Mouse (Mus musculus) embryonic facial prominence, embryonic 15.5 days (tissue): ENCODE data around the gene Bcas3. TPM values are rescaled to one million over a fixed set of nuclear protein-coding genes. Genes with fewer than 3 reads are reported as not detected.
A peak's percentile ranks its signal among the peaks of the same experiment; 100 is the strongest.
"Not testable (repeated sequence)": the region's sequence is repeated elsewhere in the genome, so short reads cannot be mapped to it uniquely, and the experiment has no call there.

Experiments used
- ATAC-seq: fragments of 200-750 bp; cut with Nextera tagmentation; 2 replicates; pipeline ENCODE4 v1.8.0; 2017; ENCODE audit warnings: low read depth, moderate TSS enrichment; ENCODE audit not compliant: insufficient number of reproducible peaks, low FRiP score, low TSS enrichment
- H3K27ac ChIP-seq: fragments of 300-500 bp; sonication (generic); replicated peaks from 2 replicates; pipeline ENCODE4 v1.5.1; 2015; ENCODE audit warnings: mild to moderate bottlenecking, inconsistent platforms
- H3K27me3 ChIP-seq: fragments of 300-500 bp; sonication (generic); 2 replicates; pipeline ENCODE4 v1.6.1; 2015; ENCODE audit warnings: inconsistent platforms
- H3K36me3 ChIP-seq: fragments of 300-500 bp; sonication (generic); 2 replicates; pipeline ENCODE4 v1.6.1; 2015; ENCODE audit warnings: mild to moderate bottlenecking, inconsistent platforms
- H3K4me1 ChIP-seq: fragments of 300-500 bp; sonication (generic); 2 replicates; pipeline ENCODE4 v1.6.1; 2015; ENCODE audit warnings: inconsistent platforms
- H3K4me2 ChIP-seq: fragments of 300-500 bp; sonication (generic); replicated peaks from 2 replicates; pipeline ENCODE4 v1.6.1; 2015; ENCODE audit warnings: mild to moderate bottlenecking, inconsistent platforms
- H3K4me3 ChIP-seq: fragments of 300-500 bp; sonication (generic); replicated peaks from 2 replicates; pipeline ENCODE4 v1.5.1; 2015; ENCODE audit warnings: mild to moderate bottlenecking, inconsistent platforms
- H3K9ac ChIP-seq: fragments of 300-500 bp; sonication (generic); 2 replicates; pipeline ENCODE4 v1.6.1; 2015; ENCODE audit warnings: inconsistent platforms
- H3K9me3 ChIP-seq: fragments of 300-500 bp; sonication (generic); replicated peaks from 2 replicates; pipeline ENCODE4 v1.6.1; 2016; ENCODE audit warnings: inconsistent platforms
- WGBS: fragments of 180-500 bp; shearing (Covaris S2); methylation state at CpG from one replicate; pipeline ENCODE4 v1.1.7; 2015; 5-methylcytosine and 5-hydroxymethylcytosine counted together
- polyA plus RNA-seq: library from polyadenylated mRNA; unstranded; fragments of >200 nt; fragmentation: Nextera tagmentation; extraction: Ambion mirVana; gene quantifications from 2 replicates; pipeline ENCODE4 v1.2.1, GENCODE M21; 2015

Bcas3 gene
- polyA plus RNA-seq, 1 experiment from 2014 or later: 32.7 TPM

DNA sequence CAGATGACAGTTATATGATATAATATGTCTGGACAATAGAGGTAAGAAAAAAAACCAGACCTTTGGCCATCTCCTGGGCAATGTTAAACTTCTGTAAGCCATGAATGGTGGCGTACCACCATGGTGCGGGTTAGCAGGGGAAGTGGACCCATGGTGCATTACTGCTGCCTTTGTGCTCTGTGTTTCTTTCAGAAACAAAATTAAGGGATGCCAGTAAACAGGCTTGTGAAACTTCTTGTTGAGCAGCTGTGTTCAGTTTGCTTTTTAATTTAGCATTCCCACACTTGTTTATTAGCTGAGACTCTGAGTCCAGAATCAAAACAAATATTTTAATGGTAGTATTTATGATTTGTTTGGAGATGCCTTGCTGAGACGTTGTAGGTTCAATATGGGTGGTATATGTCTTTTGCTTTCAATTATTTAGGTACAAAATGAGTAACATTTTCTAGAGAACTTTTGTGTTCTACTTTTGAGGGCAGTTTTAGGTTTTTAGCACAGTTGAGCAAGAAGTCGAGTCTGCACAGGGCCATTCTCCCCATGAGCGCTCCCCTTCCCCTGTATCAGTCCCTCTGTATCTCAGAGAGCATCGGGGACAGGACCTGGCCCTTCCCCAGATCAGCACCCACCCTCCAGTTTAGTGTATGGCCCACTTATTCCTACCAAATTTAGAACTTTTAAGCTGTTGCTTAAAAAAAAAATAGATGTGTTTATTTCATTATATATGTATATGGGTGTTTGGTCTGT is 132.4 kb downstream of the Bcas3 start:
- Histone ChIP-seq H3K9ac (no peak overlapping the region), H3K36me3 (no peaks in the 10 kb centered on the region), H3K27ac (no peak overlapping the region), H3K4me2 (no peak overlapping the region), H3K9me3 (no peaks in the 10 kb centered on the region), H3K4me1 (no peaks in the 10 kb centered on the region), H3K4me3 (no peak overlapping the region), H3K27me3 (no peaks in the 10 kb centered on the region)
- 77% methylated on average over 6 of the region's 6 CpGs for WGBS
- ATAC-seq: no peak

DNA sequence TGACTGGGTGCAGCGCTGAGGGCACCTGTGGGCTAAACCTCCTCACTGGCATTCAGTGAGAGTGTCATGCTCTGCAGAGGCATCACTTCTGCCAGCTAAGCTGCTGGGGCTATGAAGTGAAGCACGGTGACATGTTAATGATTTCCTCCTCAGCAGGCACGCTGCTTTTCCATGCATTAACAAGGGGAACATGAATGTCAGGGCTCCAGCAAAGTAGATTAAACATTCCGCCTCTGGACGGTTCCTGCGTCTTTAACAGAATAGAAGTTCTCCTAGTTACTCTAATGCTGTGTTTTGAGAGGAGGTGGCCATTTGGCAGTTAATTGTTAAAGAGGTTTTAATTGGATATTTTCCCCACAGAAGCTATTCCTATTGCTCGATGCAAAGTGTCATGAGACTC is 134.5 kb downstream of the Bcas3 start:
- 54% methylated on average over 7 of the region's 7 CpGs for WGBS
- H3K4me1 ChIP-seq: peaks cover 6% of the 10 kb centered on the region
- no peak for ATAC-seq
- no peak overlapping the region for H3K9ac ChIP-seq
- no peaks in the 10 kb centered on the region for H3K36me3 ChIP-seq
- no peak overlapping the region for H3K4me2 ChIP-seq
- H3K27ac ChIP-seq: no peak overlapping the region
- no peaks in the 10 kb centered on the region for H3K9me3 ChIP-seq
- no peaks in the 10 kb centered on the region for H3K27me3 ChIP-seq
- H3K4me3 ChIP-seq: no peak overlapping the region

DNA sequence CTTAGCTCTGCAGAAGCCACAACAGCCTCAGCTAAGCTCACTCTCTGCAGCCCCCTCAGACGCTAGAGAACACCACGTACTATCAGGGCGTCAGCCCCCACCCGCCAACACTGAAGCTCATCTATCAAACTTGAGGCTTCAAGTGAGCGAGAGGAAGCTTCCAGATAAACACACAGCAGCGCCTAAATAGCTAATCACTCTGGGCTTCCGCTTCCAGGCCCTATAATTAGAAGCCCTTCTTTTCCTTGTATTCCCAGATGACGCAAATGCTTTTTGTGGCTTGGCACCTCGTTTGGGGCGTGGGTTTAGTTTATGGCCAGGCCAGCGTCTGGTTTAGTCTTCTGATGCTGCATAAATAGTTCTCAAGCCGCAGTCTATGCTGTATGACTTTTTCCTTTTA is 139.3 kb downstream of the Bcas3 start:
- no peak overlapping the region for H3K9ac ChIP-seq
- no peaks in the 10 kb centered on the region for H3K27me3 ChIP-seq
- H3K36me3 ChIP-seq: no peaks in the 10 kb centered on the region
- WGBS: 21% methylated on average over 12 of the region's 12 CpGs
- no peak overlapping the region for H3K4me3 ChIP-seq
- H3K9me3 ChIP-seq: no peaks in the 10 kb centered on the region
- H3K27ac ChIP-seq: peak overlapping the region; percentile 39; the same call in 1 of the 2 replicates
- H3K4me2 ChIP-seq: peak overlapping the region; percentile 17; the same call in 1 of the 2 replicates
- peak; percentile 77 for ATAC-seq
- H3K4me1 ChIP-seq: peaks cover 9% of the 10 kb centered on the region

DNA sequence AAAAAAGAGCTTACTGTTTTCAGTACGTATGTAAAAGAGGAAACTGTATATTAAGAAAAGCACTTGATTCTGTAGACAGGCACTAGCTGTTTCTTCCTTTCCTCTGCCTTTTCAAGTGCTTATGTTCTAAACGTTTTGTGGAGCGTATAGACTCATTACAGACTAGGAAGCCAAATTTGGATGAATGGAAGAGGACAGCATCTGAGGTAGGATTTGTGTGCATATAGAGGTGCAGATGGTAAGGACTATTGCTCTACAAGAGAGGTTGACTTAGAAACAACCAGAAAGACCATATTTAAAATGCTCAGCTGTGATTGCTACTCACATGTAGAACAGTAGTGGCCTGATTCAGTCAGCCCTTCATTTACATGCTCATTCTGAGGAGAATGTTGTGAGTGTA is 139.7 kb downstream of the Bcas3 start:
- H3K27me3 ChIP-seq: no peaks in the 10 kb centered on the region
- H3K9me3 ChIP-seq: no peaks in the 10 kb centered on the region
- H3K36me3 ChIP-seq: no peaks in the 10 kb centered on the region
- peaks cover 9% of the 10 kb centered on the region for H3K4me1 ChIP-seq
- peak overlapping the region; percentile 63; the same call in 1 of the 2 replicates for H3K27ac ChIP-seq
- WGBS: 42% methylated on average over 3 of the region's 3 CpGs
- H3K4me3 ChIP-seq: no peak overlapping the region
- ATAC-seq: no peak
- H3K9ac ChIP-seq: no peak overlapping the region
- 0 out of 2 replicates have a peak overlapping the region, but pooled peaks have one; percentile 17 for H3K4me2 ChIP-seq

DNA sequence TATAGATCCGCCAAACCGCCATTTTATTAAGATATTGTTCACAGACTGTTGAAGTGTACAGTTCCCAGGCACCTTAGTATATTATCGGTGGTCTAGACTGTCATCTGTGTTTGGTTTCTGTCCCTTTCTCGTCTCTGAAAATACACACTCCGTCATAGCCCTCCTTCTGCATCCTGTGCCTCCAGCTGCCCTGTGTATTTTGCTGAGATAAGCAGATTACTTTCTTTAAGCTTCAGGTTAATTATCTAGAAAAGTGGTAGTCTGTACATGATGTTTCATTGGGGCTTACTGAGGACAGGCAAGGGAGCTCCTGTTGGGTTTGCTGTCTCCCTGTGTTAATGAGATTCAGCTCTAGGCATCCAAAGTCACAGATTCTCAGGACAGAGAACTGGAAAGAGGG is 146.6 kb downstream of the Bcas3 start:
- H3K4me2 ChIP-seq: no peak overlapping the region
- H3K9ac ChIP-seq: no peak overlapping the region
- no peaks in the 10 kb centered on the region for H3K36me3 ChIP-seq
- H3K4me1 ChIP-seq: 0 out of 2 replicates have a peak, but pooled peaks cover 2% of the 10 kb centered on the region
- 56% methylated on average over 5 of the region's 5 CpGs for WGBS
- H3K4me3 ChIP-seq: no peak overlapping the region
- no peak for ATAC-seq
- no peak overlapping the region for H3K27ac ChIP-seq
- no peaks in the 10 kb centered on the region for H3K27me3 ChIP-seq
- H3K9me3 ChIP-seq: no peaks in the 10 kb centered on the region

DNA sequence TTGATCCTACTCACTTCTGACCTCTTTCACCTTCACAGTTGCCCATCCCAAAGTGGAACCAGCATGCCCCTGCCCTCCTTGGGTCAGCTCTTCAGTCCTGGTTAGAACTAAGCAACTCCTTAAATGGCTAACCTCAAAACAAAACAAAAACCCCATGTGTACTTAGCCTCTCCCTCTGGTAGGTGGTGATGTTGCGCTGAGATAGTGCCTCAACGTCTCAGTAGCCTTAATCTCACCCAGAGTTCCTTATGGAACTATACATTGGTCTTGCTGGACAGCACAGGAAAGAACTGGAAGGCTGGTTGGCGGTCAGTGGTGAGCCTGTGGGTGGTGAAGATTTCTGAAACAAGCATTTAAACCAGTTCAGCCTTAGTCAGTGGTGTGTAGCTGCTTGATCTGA is 149.1 kb downstream of the Bcas3 start:
- Histone ChIP-seq H3K27ac (no peak overlapping the region), H3K27me3 (no peaks in the 10 kb centered on the region), H3K4me1 (0 out of 2 replicates have a peak, but pooled peaks cover 2% of the 10 kb centered on the region), H3K4me3 (no peak overlapping the region), H3K9me3 (no peaks in the 10 kb centered on the region), H3K36me3 (no peaks in the 10 kb centered on the region), H3K9ac (no peak overlapping the region), H3K4me2 (no peak overlapping the region)
- 70% methylated on average over 3 of the region's 3 CpGs for WGBS
- no peak for ATAC-seq

DNA sequence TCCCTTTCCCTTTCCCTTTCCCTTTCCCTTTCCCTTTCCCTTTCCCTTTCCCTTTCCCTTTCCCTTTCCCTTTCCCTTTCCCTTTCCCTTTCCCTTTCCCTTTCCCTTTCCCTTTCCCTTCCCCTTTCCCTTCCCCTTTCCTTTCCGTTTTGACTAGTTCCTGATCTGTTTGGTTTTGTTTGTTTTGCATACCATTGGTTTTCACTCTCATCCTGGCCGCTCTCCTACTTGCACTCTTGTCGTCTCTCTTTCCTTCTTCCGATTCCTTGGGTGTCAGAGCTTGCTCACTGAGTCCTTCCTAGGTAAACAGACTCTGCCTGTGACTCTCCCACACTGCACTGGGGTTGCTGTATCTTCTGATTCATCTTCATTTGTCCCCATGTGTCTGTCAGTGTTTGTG is 151.8 kb downstream of the Bcas3 start:
- H3K9me3 ChIP-seq, H3K36me3 ChIP-seq, H3K27me3 ChIP-seq, H3K4me1 ChIP-seq, ATAC-seq, H3K4me2 ChIP-seq, H3K9ac ChIP-seq, H3K4me3 ChIP-seq, H3K27ac ChIP-seq: not testable (repeated sequence)
- WGBS: 50% methylated on average over 4 of the region's 4 CpGs

DNA sequence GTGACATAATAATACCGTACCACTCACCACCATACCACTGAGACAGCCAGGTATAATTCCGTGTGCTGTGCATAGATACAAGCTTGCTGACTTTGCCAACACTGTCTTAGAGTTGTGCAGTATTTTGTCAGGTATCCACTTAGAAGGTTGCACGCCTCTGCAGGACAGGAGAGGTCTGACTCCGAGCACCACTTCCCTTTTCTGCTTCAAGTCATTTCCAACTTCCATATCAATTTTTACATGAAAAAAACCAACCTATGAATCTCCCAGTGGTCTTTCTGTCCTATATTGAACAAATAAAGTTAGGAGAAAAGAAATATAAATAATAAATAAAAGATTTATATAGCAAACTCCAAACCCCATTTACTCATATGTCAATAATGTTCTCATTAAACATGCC is 152.8 kb downstream of the Bcas3 start:
- no peaks in the 10 kb centered on the region for H3K9me3 ChIP-seq
- H3K36me3 ChIP-seq: no peaks in the 10 kb centered on the region
- no peaks in the 10 kb centered on the region for H3K4me1 ChIP-seq
- H3K9ac ChIP-seq: no peak overlapping the region
- H3K4me2 ChIP-seq: no peak overlapping the region
- no peak overlapping the region for H3K27ac ChIP-seq
- 80% methylated on average over 4 of the region's 4 CpGs for WGBS
- ATAC-seq: no peak
- H3K27me3 ChIP-seq: no peaks in the 10 kb centered on the region
- no peak overlapping the region for H3K4me3 ChIP-seq

DNA sequence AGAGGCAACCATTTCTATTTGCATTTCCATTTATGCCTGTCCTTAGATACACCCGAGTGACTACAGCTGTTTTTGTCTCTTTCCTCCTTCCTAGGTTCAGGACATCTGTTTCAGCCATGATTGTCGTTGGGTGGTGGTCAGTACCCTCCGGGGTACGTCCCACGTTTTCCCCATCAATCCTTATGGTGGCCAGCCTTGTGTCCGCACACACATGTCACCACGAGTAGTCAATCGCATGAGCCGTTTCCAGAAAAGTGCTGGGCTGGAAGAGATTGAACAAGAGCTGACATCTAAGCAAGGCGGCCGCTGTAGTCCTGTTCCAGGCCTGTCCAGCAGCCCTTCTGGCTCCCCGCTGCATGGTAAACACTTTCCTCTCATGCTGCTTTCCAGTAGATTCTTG is 156.4 kb downstream of the Bcas3 start:
- H3K27me3 ChIP-seq: no peaks in the 10 kb centered on the region
- no peak for ATAC-seq
- H3K36me3 ChIP-seq: no peaks in the 10 kb centered on the region
- H3K4me2 ChIP-seq: no peak overlapping the region
- H3K9me3 ChIP-seq: no peaks in the 10 kb centered on the region
- H3K4me1 ChIP-seq: no peaks in the 10 kb centered on the region
- H3K4me3 ChIP-seq: no peak overlapping the region
- no peak overlapping the region for H3K9ac ChIP-seq
- WGBS: 92% methylated on average over 12 of the region's 12 CpGs
- no peak overlapping the region for H3K27ac ChIP-seq

DNA sequence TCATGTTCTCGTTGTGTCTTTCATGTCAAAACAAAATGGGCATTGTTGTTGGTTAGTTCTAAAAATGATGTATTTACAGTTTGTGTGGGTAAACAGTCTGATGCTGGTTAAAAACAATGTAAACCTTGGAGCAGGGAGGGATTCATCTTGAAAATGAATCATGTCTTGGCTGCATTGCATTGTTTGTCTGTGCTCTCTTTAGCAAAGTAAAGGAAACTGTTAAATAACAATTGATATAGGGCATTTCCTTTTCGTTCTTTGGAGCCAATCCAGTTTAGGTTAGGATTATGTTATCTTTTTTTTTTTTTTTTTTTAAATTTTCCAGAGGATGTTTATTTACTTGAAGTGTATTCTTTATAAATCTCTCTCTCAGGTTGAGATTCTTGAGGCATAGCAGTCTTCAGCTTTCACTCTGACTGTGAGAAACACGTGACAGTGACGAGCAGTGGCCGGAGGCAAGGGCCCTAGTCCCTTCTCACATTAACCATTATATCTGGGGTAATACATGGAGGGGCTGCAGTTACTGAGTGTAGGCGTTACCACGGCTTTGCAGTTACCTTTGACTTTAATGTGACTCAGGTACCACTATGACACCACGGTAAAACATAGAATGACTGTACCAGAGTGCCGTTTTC is 158.4 kb downstream of the Bcas3 start:
- 79% methylated on average over 9 of the region's 9 CpGs for WGBS
- ATAC-seq: no peak
- Histone ChIP-seq H3K9ac (no peak overlapping the region), H3K27ac (no peak overlapping the region), H3K9me3 (no peaks in the 10 kb centered on the region), H3K4me1 (no peaks in the 10 kb centered on the region), H3K36me3 (no peaks in the 10 kb centered on the region), H3K27me3 (no peaks in the 10 kb centered on the region), H3K4me2 (no peak overlapping the region), H3K4me3 (no peak overlapping the region)

DNA sequence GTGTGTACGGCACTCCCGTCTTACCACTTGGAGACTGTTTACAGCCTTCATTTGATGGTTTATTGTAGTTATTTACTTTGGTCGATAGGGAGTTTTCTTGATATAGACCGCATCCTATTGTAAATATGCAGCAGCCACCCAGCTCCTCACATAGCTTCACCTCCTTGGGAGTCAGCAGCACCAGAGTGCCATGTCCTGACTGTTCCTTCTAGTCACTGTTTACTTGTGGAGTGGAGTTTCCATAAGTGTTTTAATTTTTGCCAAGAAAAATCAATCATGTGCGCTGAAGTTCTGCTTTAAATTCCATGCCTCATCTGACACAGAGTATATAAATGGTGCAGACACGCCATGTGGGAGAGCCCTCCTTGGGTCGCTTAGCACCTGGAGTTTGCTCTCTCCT is 163.8 kb downstream of the Bcas3 start:
- Histone ChIP-seq H3K4me1 (no peaks in the 10 kb centered on the region), H3K4me2 (no peak overlapping the region), H3K27ac (no peak overlapping the region), H3K9me3 (no peaks in the 10 kb centered on the region), H3K9ac (no peak overlapping the region), H3K36me3 (no peaks in the 10 kb centered on the region), H3K27me3 (no peaks in the 10 kb centered on the region), H3K4me3 (no peak overlapping the region)
- no peak for ATAC-seq
- 59% methylated on average over 7 of the region's 7 CpGs for WGBS
